Mouse (Mus musculus): ENCODE measurements around the gene Ush2a.

DNA sequence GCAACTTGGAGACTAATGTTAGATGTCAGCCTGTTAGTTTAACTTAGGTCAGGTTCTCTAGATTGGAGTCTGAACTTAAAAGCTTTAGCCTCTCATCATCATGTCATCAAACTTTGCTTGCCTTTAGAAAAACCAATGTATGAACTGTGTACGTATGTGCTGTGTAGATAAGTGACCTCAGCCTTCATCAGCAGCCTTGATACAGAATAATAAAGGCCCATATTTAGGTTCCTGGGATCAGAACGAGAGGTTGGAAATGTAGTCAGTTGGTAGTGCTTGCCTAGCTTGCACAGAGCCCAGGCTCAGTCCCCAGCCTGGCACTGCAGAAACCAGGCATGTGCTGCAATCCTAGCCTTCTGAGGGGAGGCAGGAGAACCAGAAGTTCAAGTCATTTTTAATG lies 562.4 kb downstream of the Ush2a start:
- no peak for TF ChIP-seq CTCF (IDR thresholded peaks at IDR 0.05)
- TF ChIP-seq EP300 (IDR thresholded peaks at IDR 0.05), result no peak
